Mouse (Mus musculus) neural tube, embryonic 13.5 days (tissue): Measurements from ENCODE around the gene Vwc2l. TPM values are rescaled to one million over a fixed set of nuclear protein-coding genes. Genes with fewer than 3 reads are reported as not detected.
A peak's percentile ranks its signal among the peaks of the same experiment; 100 is the strongest.

Experiments used
- ATAC-seq: fragments of 200-750 bp; cut with Nextera tagmentation; 2 replicates; pipeline ENCODE4 v1.8.0; 2017; ENCODE audit warnings: low read depth, mild to moderate bottlenecking, moderate TSS enrichment, moderate library complexity
- H3K27ac ChIP-seq: fragments of 300-500 bp; sonication (generic); replicated peaks from 2 replicates; pipeline ENCODE4 v1.5.1; 2015; ENCODE audit warnings: moderate library complexity, mild to moderate bottlenecking, inconsistent platforms
- H3K27me3 ChIP-seq: fragments of 300-500 bp; sonication (generic); 2 replicates; pipeline ENCODE4 v1.6.1; 2015; ENCODE audit warnings: mild to moderate bottlenecking, inconsistent platforms
- H3K36me3 ChIP-seq: fragments of 300-500 bp; sonication (generic); 2 replicates; pipeline ENCODE4 v1.6.1; 2015; ENCODE audit warnings: mild to moderate bottlenecking, inconsistent platforms
- H3K4me1 ChIP-seq: fragments of 300-500 bp; sonication (generic); replicated peaks from 2 replicates; pipeline ENCODE4 v1.6.1; 2015; ENCODE audit warnings: inconsistent platforms
- H3K4me2 ChIP-seq: fragments of 300-500 bp; sonication (generic); 2 replicates; pipeline ENCODE4 v1.6.1; 2015; ENCODE audit warnings: inconsistent platforms, mild to moderate bottlenecking, moderate library complexity
- H3K4me3 ChIP-seq: fragments of 300-500 bp; sonication (generic); 2 replicates; pipeline ENCODE4 v1.5.1; 2015; ENCODE audit warnings: mild to moderate bottlenecking, inconsistent platforms
- H3K9ac ChIP-seq: fragments of 300-500 bp; sonication (generic); 2 replicates; pipeline ENCODE4 v1.6.1; 2015; ENCODE audit warnings: moderate library complexity, mild to moderate bottlenecking, inconsistent platforms
- H3K9me3 ChIP-seq: fragments of 300-500 bp; sonication (generic); 2 replicates; pipeline ENCODE4 v1.6.1; 2016; ENCODE audit warnings: inconsistent platforms
- WGBS: fragments of 180-500 bp; shearing (Covaris S2); methylation state at CpG from one replicate; pipeline ENCODE4 v1.1.7; 2015; 5-methylcytosine and 5-hydroxymethylcytosine counted together
- polyA plus RNA-seq: library from polyadenylated mRNA; unstranded; fragments of >200 nt; fragmentation: Nextera tagmentation; extraction: Ambion mirVana; gene quantifications from 2 replicates; pipeline ENCODE4 v1.2.1, GENCODE M21; 2015

The Vwc2l gene
- 3.5 and 4.5 TPM in 2 replicates for polyA plus RNA-seq

- peak; percentile 87 for ATAC-seq
- Histone ChIP-seq H3K27ac (no peak within 1 kb of the TSS), H3K36me3 (no peaks in the 10 kb centered on the region), H3K4me3 (peak within 1 kb of the TSS; percentile 35), H3K4me1 (no peaks in the 10 kb centered on the region), H3K9me3 (no peaks in the 10 kb centered on the region), H3K9ac (peak within 1 kb of the TSS; percentile 65), H3K4me2 (peak within 1 kb of the TSS; percentile 58), H3K27me3 (no peaks in the 10 kb centered on the region)
- WGBS = 7% methylated on average over 13 of the region's 13 CpGs
Measured at GRCm38 (mm10) chr1:70725655-70726066, at the start of gene Vwc2l. Gene Vwc2l (plus strand): TSS chr1:70725715.

- Histone ChIP-seq H3K4me2 (no peak overlapping the region), H3K9ac (no peak overlapping the region), H3K4me3 (no peak overlapping the region), H3K36me3 (no peaks in the 10 kb centered on the region), H3K27ac (no peak overlapping the region), H3K9me3 (no peaks in the 10 kb centered on the region), H3K4me1 (no peaks in the 10 kb centered on the region), H3K27me3 (no peaks in the 10 kb centered on the region)
- ATAC-seq = no peak
- WGBS = 80% methylated on average over 2 of the region's 2 CpGs
Measured at GRCm38 (mm10) chr1:70692529-70692928, 33.0 kb upstream of the Vwc2l start.

GRCm38 (mm10) chr1:70700270-70700669 is 25.2 kb upstream of the Vwc2l start:
- H3K27me3 ChIP-seq = no peaks in the 10 kb centered on the region
- H3K4me3 ChIP-seq = no peak overlapping the region
- WGBS = 83% methylated on average over 5 of the region's 5 CpGs
- H3K9ac ChIP-seq = no peak overlapping the region
- no peaks in the 10 kb centered on the region for H3K9me3 ChIP-seq
- H3K4me1 ChIP-seq = no peaks in the 10 kb centered on the region
- no peak for ATAC-seq
- no peaks in the 10 kb centered on the region for H3K36me3 ChIP-seq
- H3K27ac ChIP-seq = no peak overlapping the region
- H3K4me2 ChIP-seq = no peak overlapping the region

- H3K9me3 ChIP-seq = no peaks in the 10 kb centered on the region
- H3K9ac ChIP-seq = no peak overlapping the region
- WGBS = 75% methylated on average over 3 of the region's 3 CpGs
- H3K27me3 ChIP-seq = no peaks in the 10 kb centered on the region
- ATAC-seq = no peak
- no peak overlapping the region for H3K4me2 ChIP-seq
- H3K36me3 ChIP-seq = no peaks in the 10 kb centered on the region
- no peak overlapping the region for H3K4me3 ChIP-seq
- H3K27ac ChIP-seq = no peak overlapping the region
- no peaks in the 10 kb centered on the region for H3K4me1 ChIP-seq
Measured at GRCm38 (mm10) chr1:70703934-70704333, 21.6 kb upstream of the Vwc2l start.

GRCm38 (mm10) chr1:70705821-70706220 is 19.7 kb upstream of the Vwc2l start:
- H3K9me3 ChIP-seq = no peaks in the 10 kb centered on the region
- no peak for ATAC-seq
- H3K27me3 ChIP-seq = no peaks in the 10 kb centered on the region
- no peak overlapping the region for H3K27ac ChIP-seq
- no peak overlapping the region for H3K4me3 ChIP-seq
- no peaks in the 10 kb centered on the region for H3K36me3 ChIP-seq
- H3K9ac ChIP-seq = no peak overlapping the region
- no peaks in the 10 kb centered on the region for H3K4me1 ChIP-seq
- no peak overlapping the region for H3K4me2 ChIP-seq
- WGBS = 87% methylated on average over 3 of the region's 3 CpGs

- no peaks in the 10 kb centered on the region for H3K4me1 ChIP-seq
- H3K27ac ChIP-seq = no peak overlapping the region
- no peak for ATAC-seq
- 57% methylated on average over 5 of the region's 5 CpGs for WGBS
- no peaks in the 10 kb centered on the region for H3K27me3 ChIP-seq
- H3K4me2 ChIP-seq = peak overlapping the region; percentile 58
- no peaks in the 10 kb centered on the region for H3K9me3 ChIP-seq
- no peaks in the 10 kb centered on the region for H3K36me3 ChIP-seq
- H3K9ac ChIP-seq = 0 out of 2 replicates have a peak overlapping the region, but pooled peaks have one; percentile 65
- H3K4me3 ChIP-seq = peak overlapping the region; percentile 35
Measured at GRCm38 (mm10) chr1:70725045-70725444, 470 bp upstream of the Vwc2l start.

GRCm38 (mm10) chr1:70787146-70787545 is 61.6 kb downstream of the Vwc2l start:
- no peak overlapping the region for H3K9ac ChIP-seq
- H3K9me3 ChIP-seq = no peaks in the 10 kb centered on the region
- no peak overlapping the region for H3K4me2 ChIP-seq
- no peak overlapping the region for H3K4me3 ChIP-seq
- no peak for ATAC-seq
- H3K36me3 ChIP-seq = no peaks in the 10 kb centered on the region
- H3K4me1 ChIP-seq = no peaks in the 10 kb centered on the region
- H3K27ac ChIP-seq = no peak overlapping the region
- no peaks in the 10 kb centered on the region for H3K27me3 ChIP-seq

GRCm38 (mm10) chr1:70791636-70792035 is 66.1 kb downstream of the Vwc2l start:
- Histone ChIP-seq H3K36me3 (no peaks in the 10 kb centered on the region), H3K4me1 (no peaks in the 10 kb centered on the region), H3K4me2 (no peak overlapping the region), H3K27ac (no peak overlapping the region), H3K9ac (no peak overlapping the region), H3K4me3 (no peak overlapping the region), H3K9me3 (no peaks in the 10 kb centered on the region), H3K27me3 (no peaks in the 10 kb centered on the region)
- 92% methylated on average over 5 of the region's 5 CpGs for WGBS
- no peak for ATAC-seq

GRCm38 (mm10) chr1:70795094-70795493 is 69.6 kb downstream of the Vwc2l start:
- Histone ChIP-seq H3K4me2 (no peak overlapping the region), H3K36me3 (no peaks in the 10 kb centered on the region), H3K9ac (no peak overlapping the region), H3K27ac (no peak overlapping the region), H3K9me3 (no peaks in the 10 kb centered on the region), H3K27me3 (no peaks in the 10 kb centered on the region), H3K4me3 (no peak overlapping the region), H3K4me1 (no peaks in the 10 kb centered on the region)
- WGBS = 72% methylated on average over 4 of the region's 4 CpGs
- no peak for ATAC-seq

- no peak for ATAC-seq
- Histone ChIP-seq H3K4me2 (no peak overlapping the region), H3K27ac (no peak overlapping the region), H3K9ac (no peak overlapping the region), H3K36me3 (no peaks in the 10 kb centered on the region), H3K4me1 (no peaks in the 10 kb centered on the region), H3K9me3 (no peaks in the 10 kb centered on the region), H3K27me3 (no peaks in the 10 kb centered on the region), H3K4me3 (no peak overlapping the region)
- 75% methylated on average over 3 of the region's 3 CpGs for WGBS
Measured at GRCm38 (mm10) chr1:70803401-70803800, 77.9 kb downstream of the Vwc2l start.

GRCm38 (mm10) chr1:70823111-70823510 is 97.6 kb downstream of the Vwc2l start:
- no peaks in the 10 kb centered on the region for H3K4me1 ChIP-seq
- H3K9me3 ChIP-seq = no peaks in the 10 kb centered on the region
- no peaks in the 10 kb centered on the region for H3K27me3 ChIP-seq
- no peak overlapping the region for H3K9ac ChIP-seq
- WGBS = 52% methylated on average over 2 of the region's 2 CpGs
- H3K4me3 ChIP-seq = no peak overlapping the region
- no peak overlapping the region for H3K27ac ChIP-seq
- H3K36me3 ChIP-seq = no peaks in the 10 kb centered on the region
- ATAC-seq = no peak
- H3K4me2 ChIP-seq = no peak overlapping the region

- Histone ChIP-seq H3K9ac (no peak overlapping the region), H3K4me3 (no peak overlapping the region), H3K27me3 (no peaks in the 10 kb centered on the region), H3K4me1 (no peaks in the 10 kb centered on the region), H3K36me3 (no peaks in the 10 kb centered on the region), H3K4me2 (no peak overlapping the region), H3K27ac (no peak overlapping the region), H3K9me3 (no peaks in the 10 kb centered on the region)
- 90% methylated on average over 3 of the region's 3 CpGs for WGBS
- no peak for ATAC-seq
Measured at GRCm38 (mm10) chr1:70833262-70833661, 107.7 kb downstream of the Vwc2l start.

- 82% methylated on average over 7 of the region's 7 CpGs for WGBS
- Histone ChIP-seq H3K27ac (no peak overlapping the region), H3K9me3 (no peaks in the 10 kb centered on the region), H3K4me3 (no peak overlapping the region), H3K9ac (no peak overlapping the region), H3K4me1 (no peaks in the 10 kb centered on the region), H3K36me3 (no peaks in the 10 kb centered on the region), H3K4me2 (no peak overlapping the region), H3K27me3 (no peaks in the 10 kb centered on the region)
- no peak for ATAC-seq
Measured at GRCm38 (mm10) chr1:70842222-70842621, 116.7 kb downstream of the Vwc2l start.
